Mouse (Mus musculus) adrenal gland, postnatal 10 days (tissue): ENCODE data around the gene Psg29. TPM values are rescaled to one million over a fixed set of nuclear protein-coding genes. Genes with fewer than 3 reads are reported as not detected.

ENCODE experiments used
- DNase-seq: peaks from one replicate; pipeline ENCODE4 v3.0.0; 2021; ENCODE audit warnings: mixed read lengths
- long read RNA-seq, 2 experiments: library from polyadenylated mRNA; stranded (forward); transcript quantifications; one replicate each; pipeline ENCODE4 v2.0.0; 2021
- total RNA-seq, 2 experiments: library from RNA; stranded (reverse); gene quantifications; 2 replicates each; pipeline ENCODE4 v1.2.3; 2021

Psg29 gene
- total RNA-seq: not detected
- long read RNA-seq, experiment 1: 0 reads
- long read RNA-seq, experiment 2: 0 reads

- no peak for DNase-seq
Observed at GRCm38 (mm10) chr7:17203177-17203576, at the start of gene Psg29. Gene Psg29, plus strand, starts transcription at chr7:17203477.

GRCm38 (mm10) chr7:17155634-17156033, 47.6 kb upstream of the Psg29 start:
- peak; percentile 72 for DNase-seq

GRCm38 (mm10) chr7:17156885-17157677, 46.2 kb upstream of the Psg29 start:
- no peak for DNase-seq

- no peak for DNase-seq
Observed at GRCm38 (mm10) chr7:17159011-17159410, 44.3 kb upstream of the Psg29 start.

- no peak for DNase-seq
Observed at GRCm38 (mm10) chr7:17171827-17172226, 31.4 kb upstream of the Psg29 start.

GRCm38 (mm10) chr7:17205530-17206184, 2.4 kb downstream of the Psg29 start:
- DNase-seq: no peak

Other genes with a start within 250 kb of the Psg29 start
- gene Pnmal1, start 243.8 kb upstream of the Psg29 start, total RNA-seq: 1 to 10 TPM; 4.5 to 5.1 TPM
- 1 to 10 TPM; 1.3 to 1.8 TPM for gene Gm42372, start 220.4 kb upstream of the Psg29 start, total RNA-seq
- 10 to 100 TPM; 16.2 to 21.2 TPM for gene Ccdc8, start 210.8 kb upstream of the Psg29 start, total RNA-seq
- gene Ppp5c, start 175.6 kb upstream of the Psg29 start, total RNA-seq: 10 to 100 TPM; 81.5 to 90.1 TPM
- 1 to 10 TPM; 4.9 to 6.7 TPM for gene Hif3a, start 141.1 kb upstream of the Psg29 start, total RNA-seq
- gene Psg16, start 129.4 kb upstream of the Psg29 start, total RNA-seq: under 1 TPM; 0.30 to 0.42 TPM
- not detected for gene Ceacam3, start 53.2 kb upstream of the Psg29 start, total RNA-seq